Mouse (Mus musculus) heart, postnatal 0 days (tissue): ENCODE measurements around the gene Kcnc2. TPM values are rescaled to one million over a fixed set of nuclear protein-coding genes. Genes with fewer than 3 reads are reported as not detected.

Experiments
- ATAC-seq: fragments of 200-750 bp; cut with Nextera tagmentation; 2 replicates; pipeline ENCODE4 v1.8.0; 2017; ENCODE audit warnings: low read depth, moderate number of reproducible peaks, moderate library complexity; ENCODE audit not compliant: insufficient read depth
- DNase-seq: peaks from one replicate; pipeline ENCODE4 v3.0.0-alpha.2; 2016; ENCODE audit warnings: low spot score
- H3K27ac ChIP-seq: fragments of 300-500 bp; sonication (generic); 2 replicates; pipeline ENCODE4 v1.5.1; 2014; ENCODE audit warnings: low read depth, mild to moderate bottlenecking
- H3K27me3 ChIP-seq: fragments of 300-500 bp; sonication (generic); 2 replicates; pipeline ENCODE4 v1.6.1; 2014; ENCODE audit warnings: low read length, mixed read lengths; ENCODE audit not compliant: control insufficient read depth, insufficient read depth
- H3K36me3 ChIP-seq: fragments of 300-500 bp; sonication (generic); replicated peaks from 2 replicates; pipeline ENCODE4 v1.6.1; 2014; ENCODE audit warnings: low read length, mixed read lengths; ENCODE audit not compliant: control insufficient read depth, insufficient read depth
- H3K4me1 ChIP-seq: fragments of 300-500 bp; sonication (generic); 2 replicates; pipeline ENCODE4 v1.6.1; 2014; ENCODE audit warnings: antibody characterized with exemption; ENCODE audit not compliant: control insufficient read depth, insufficient read depth
- H3K4me2 ChIP-seq: fragments of 300-500 bp; sonication (generic); 2 replicates; pipeline ENCODE4 v1.6.1; 2014; ENCODE audit warnings: low read depth, mild to moderate bottlenecking, low read length, moderate library complexity
- H3K4me3 ChIP-seq: fragments of 300-500 bp; sonication (generic); 2 replicates; pipeline ENCODE4 v1.5.1; 2014; ENCODE audit warnings: low read depth, low read length
- H3K9ac ChIP-seq: fragments of 300-500 bp; sonication (generic); replicated peaks from 2 replicates; pipeline ENCODE4 v1.6.1; 2014; ENCODE audit warnings: low read depth, low read length, mixed read lengths
- H3K9me3 ChIP-seq: fragments of 300-500 bp; sonication (generic); replicated peaks from 2 replicates; pipeline ENCODE4 v1.6.1; 2016; ENCODE audit warnings: low read length; ENCODE audit not compliant: control insufficient read depth
- CTCF ChIP-seq: IDR thresholded peaks from 2 replicates; pipeline ENCODE4 v1.5.1; 2016; ENCODE audit warnings: antibody characterized with exemption, control low read depth, low read depth
- EP300 ChIP-seq: IDR thresholded peaks from 2 replicates; pipeline ENCODE4 v1.6.1; 2016; ENCODE audit warnings: antibody characterized with exemption, low read depth
- WGBS: fragments of 180-500 bp; shearing (Covaris S2); extraction: QIAGEN DNeasy Blood & Tissue Kit; methylation state at CpG from one replicate; pipeline ENCODE4 v1.1.7; 2014; 5-methylcytosine and 5-hydroxymethylcytosine counted together
- polyA plus RNA-seq: library from polyadenylated mRNA; unstranded; fragments of >200 nt; fragmentation: Nextera tagmentation; extraction: Ambion mirVana; gene quantifications from 2 replicates; pipeline ENCODE4 v1.2.1, GENCODE M21; 2015
- total RNA-seq: library from RNA; depleted of rRNA; stranded (reverse); fragments of >200 nt; gene quantifications from 2 replicates; pipeline ENCODE4 v1.2.3, GENCODE M21; 2014; ENCODE audit warnings: low replicate concordance

The Kcnc2 gene
- total and polyA plus RNA-seq, 2 experiments from 2014 or later: 1.2 to 3.0 TPM

- Histone ChIP-seq H3K9ac (no peak overlapping the region), H3K4me1 (no peaks in the 10 kb centered on the region), H3K27me3 (0 out of 2 replicates have a peak, but pooled peaks cover 4% of the 10 kb centered on the region), H3K4me3 (no peak overlapping the region), H3K9me3 (no peaks in the 10 kb centered on the region), H3K36me3 (no peaks in the 10 kb centered on the region), H3K4me2 (no peak overlapping the region), H3K27ac (no peak overlapping the region)
- TF ChIP-seq CTCF (no peak), EP300 (no peak)
- WGBS: 83% methylated on average over 3 of the region's 3 CpGs
- no peak for DNase-seq
- no peak for ATAC-seq
Measured at GRCm38 (mm10) chr10:112277996-112278395, 7.1 kb downstream of the Kcnc2 start.

- Histone ChIP-seq H3K4me3 (no peak overlapping the region), H3K4me1 (no peaks in the 10 kb centered on the region), H3K4me2 (no peak overlapping the region), H3K9ac (no peak overlapping the region), H3K36me3 (no peaks in the 10 kb centered on the region), H3K27me3 (no peaks in the 10 kb centered on the region), H3K27ac (no peak overlapping the region), H3K9me3 (no peaks in the 10 kb centered on the region)
- ATAC-seq (no peak), DNase-seq (no peak)
- WGBS: 37% methylated on average over 11 of the region's 11 CpGs
- TF ChIP-seq CTCF: no peak
Measured at GRCm38 (mm10) chr10:112315136-112315535, 44.2 kb downstream of the Kcnc2 start.

DNA sequence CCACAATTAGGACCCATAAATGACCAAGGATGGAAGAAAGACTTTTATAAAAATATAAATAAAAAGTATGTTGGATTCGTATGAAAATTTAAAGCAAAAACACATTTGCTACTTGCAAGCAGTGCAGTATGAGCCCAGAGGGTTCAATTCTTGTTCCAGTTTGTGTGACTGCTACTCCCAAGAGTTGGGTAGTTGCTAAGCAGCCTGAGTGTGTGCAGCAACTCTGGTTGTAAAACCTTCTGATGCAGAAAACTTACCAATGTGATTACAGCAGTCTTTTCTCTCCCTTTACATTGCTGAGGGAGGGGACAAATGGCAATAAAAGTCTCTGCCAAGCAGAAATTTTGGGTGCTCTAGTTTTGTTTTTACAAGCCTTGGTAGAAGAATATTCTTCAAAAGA is 46.9 kb downstream of the Kcnc2 start:
- no peak overlapping the region for H3K27ac ChIP-seq
- DNase-seq (no peak), ATAC-seq (no peak)
- H3K4me3 ChIP-seq: no peak overlapping the region
- H3K9me3 ChIP-seq: no peaks in the 10 kb centered on the region
- no peaks in the 10 kb centered on the region for H3K27me3 ChIP-seq
- no peaks in the 10 kb centered on the region for H3K4me1 ChIP-seq
- no peak overlapping the region for H3K9ac ChIP-seq
- H3K4me2 ChIP-seq: no peak overlapping the region
- H3K36me3 ChIP-seq: no peaks in the 10 kb centered on the region
- TF ChIP-seq CTCF (no peak), EP300 (no peak)
- WGBS: 67% methylated on average over 1 of the region's 1 CpGs

GRCm38 (mm10) chr10:112357669-112358362 is 86.9 kb downstream of the Kcnc2 start:
- H3K4me1 ChIP-seq: no peaks in the 10 kb centered on the region
- no peaks in the 10 kb centered on the region for H3K27me3 ChIP-seq
- no peak overlapping the region for H3K4me2 ChIP-seq
- H3K9me3 ChIP-seq: no peaks in the 10 kb centered on the region
- DNase-seq (no peak), ATAC-seq (no peak)
- H3K27ac ChIP-seq: no peak overlapping the region
- WGBS: 66% methylated on average over 3 of the region's 3 CpGs
- TF ChIP-seq EP300 (no peak), CTCF (no peak)
- no peaks in the 10 kb centered on the region for H3K36me3 ChIP-seq
- no peak overlapping the region for H3K9ac ChIP-seq
- no peak overlapping the region for H3K4me3 ChIP-seq

GRCm38 (mm10) chr10:112358363-112358704 is 87.4 kb downstream of the Kcnc2 start:
- Histone ChIP-seq H3K9ac (no peak overlapping the region), H3K4me1 (no peaks in the 10 kb centered on the region), H3K4me2 (no peak overlapping the region), H3K27me3 (no peaks in the 10 kb centered on the region), H3K4me3 (no peak overlapping the region), H3K36me3 (no peaks in the 10 kb centered on the region), H3K27ac (no peak overlapping the region), H3K9me3 (no peaks in the 10 kb centered on the region)
- ATAC-seq: no peak
- DNase-seq: no peak
- 81% methylated on average over 8 of the region's 8 CpGs for WGBS
- no peak for TF ChIP-seq EP300
- TF ChIP-seq CTCF: no peak

GRCm38 (mm10) chr10:112360704-112361103 is 89.8 kb downstream of the Kcnc2 start:
- Histone ChIP-seq H3K4me1 (no peaks in the 10 kb centered on the region), H3K27me3 (no peaks in the 10 kb centered on the region), H3K4me2 (no peak overlapping the region), H3K9ac (no peak overlapping the region), H3K4me3 (no peak overlapping the region), H3K9me3 (no peaks in the 10 kb centered on the region), H3K36me3 (no peaks in the 10 kb centered on the region), H3K27ac (no peak overlapping the region)
- 68% methylated on average over 5 of the region's 5 CpGs for WGBS
- DNase-seq (no peak), ATAC-seq (no peak)
- no peak for TF ChIP-seq EP300
- no peak for TF ChIP-seq CTCF
